Mouse (Mus musculus) spleen, embryonic (tissue): Measurements from ENCODE around the gene Fam92b.

Experiments
- CTCF ChIA-PET: fragments of 350-600 bp; sonication (Branson Sonifier 250); formaldehyde crosslinking; loops from one replicate; lab custom pipeline; 2022; lab: Charles Lee

The Fam92b gene

GRCm38 (mm10) chr8:120177318-120178123, at the start of gene Fam92b:
Fam92b (minus strand) TSS chr8:120177466.
- CTCF ChIA-PET: interaction anchor here (0.6 to 0.7 kb wide), 2 partner anchors 36 to 724 kb away, joined by 3 to 4 read pairs; no protein-coding TSS in a partner anchor

- CTCF ChIA-PET: no interaction called here
Observed at GRCm38 (mm10) chr8:120225421-120226151, 48.3 kb upstream of the Fam92b start.

GRCm38 (mm10) chr8:120224521-120225420, 47.5 kb upstream of the Fam92b start:
- CTCF ChIA-PET: no interaction called here

- CTCF ChIA-PET: no interaction called here
Observed at GRCm38 (mm10) chr8:120222548-120222947, 45.3 kb upstream of the Fam92b start.

- CTCF ChIA-PET: no interaction called here
Observed at GRCm38 (mm10) chr8:120216855-120217830, 39.9 kb upstream of the Fam92b start.

- CTCF ChIA-PET: no interaction called here
Observed at GRCm38 (mm10) chr8:120215416-120216141, 38.3 kb upstream of the Fam92b start.

GRCm38 (mm10) chr8:120213939-120214338, 36.7 kb upstream of the Fam92b start:
- CTCF ChIA-PET: interaction anchor here (0.6 kb wide), 1 partner anchor 36 kb away, joined by 3 read pairs; no protein-coding TSS in a partner anchor

- CTCF ChIA-PET: no interaction called here
Observed at GRCm38 (mm10) chr8:120213229-120213628, 36.0 kb upstream of the Fam92b start.

- CTCF ChIA-PET: no interaction called here
Observed at GRCm38 (mm10) chr8:120212596-120212995, 35.3 kb upstream of the Fam92b start.

GRCm38 (mm10) chr8:120211345-120211744, 34.1 kb upstream of the Fam92b start:
- CTCF ChIA-PET: no interaction called here

GRCm38 (mm10) chr8:120208113-120208512, 30.8 kb upstream of the Fam92b start:
- CTCF ChIA-PET: no interaction called here

- CTCF ChIA-PET: no interaction called here
Observed at GRCm38 (mm10) chr8:120207364-120207763, 30.1 kb upstream of the Fam92b start.

GRCm38 (mm10) chr8:120205916-120206315, 28.6 kb upstream of the Fam92b start:
- CTCF ChIA-PET: no interaction called here

GRCm38 (mm10) chr8:120204736-120205360, 27.6 kb upstream of the Fam92b start:
- CTCF ChIA-PET: interaction anchor here (0.6 kb wide), 1 partner anchor 1595 kb away, joined by 3 read pairs; no protein-coding TSS in a partner anchor

- CTCF ChIA-PET: no interaction called here
Observed at GRCm38 (mm10) chr8:120202546-120202945, 25.3 kb upstream of the Fam92b start.

GRCm38 (mm10) chr8:120201351-120201750, 24.1 kb upstream of the Fam92b start:
- CTCF ChIA-PET: no interaction called here

- CTCF ChIA-PET: no interaction called here
Observed at GRCm38 (mm10) chr8:120192118-120192517, 14.9 kb upstream of the Fam92b start.

GRCm38 (mm10) chr8:120191633-120192032, 14.4 kb upstream of the Fam92b start:
- CTCF ChIA-PET: no interaction called here

GRCm38 (mm10) chr8:120190810-120191413, 13.6 kb upstream of the Fam92b start:
- CTCF ChIA-PET: no interaction called here
